Mouse (Mus musculus): ENCODE results near the gene Ndrg3. TPM values are rescaled to one million over a fixed set of nuclear protein-coding genes. Genes with fewer than 3 reads are reported as not detected.
"Not testable (repeated sequence)": the region's sequence is repeated elsewhere in the genome, so short reads cannot be mapped to it uniquely, and the experiment has no call there.

Gene Ndrg3
- polyA plus RNA-seq, 1 experiment = 41.7 TPM

DNA sequence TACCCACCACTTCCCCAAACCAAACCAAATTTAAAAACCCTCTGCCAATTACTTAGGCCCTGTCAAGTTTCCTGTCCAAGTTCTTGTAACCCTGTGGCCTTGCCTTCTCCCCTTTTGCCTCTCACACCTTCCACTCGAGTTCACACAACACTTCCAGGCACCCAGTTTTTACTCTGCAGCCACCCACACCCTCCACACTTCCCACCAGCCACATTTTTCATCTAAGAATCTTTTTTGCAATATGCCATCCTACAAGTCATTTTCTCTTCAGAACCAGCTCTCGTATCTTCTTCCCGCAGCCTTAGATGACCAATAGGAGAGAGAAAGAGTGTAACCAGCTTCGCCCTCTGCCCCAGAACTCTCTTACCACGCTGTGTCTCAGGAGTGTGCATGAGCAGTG lies 37.4 kb downstream of the Ndrg3 start:
- no peak for TF ChIP-seq CTCF (IDR thresholded peaks at IDR 0.05; ENCODE audit: insufficient read depth, low read length)
- TF ChIP-seq POLR2A (IDR thresholded peaks at IDR 0.05; ENCODE audit: borderline replicate concordance, extremely low read depth, low read depth, low read length) = no peak
- WGBS = 86% methylated on average over 5 of the region's 5 CpGs
- Histone ChIP-seq H3K4me3 (replicated peaks; ENCODE audit: extremely low read depth, low read depth, low read length) (no peak overlapping the region), H3K4me1 (ENCODE audit: control insufficient read depth, insufficient read depth, low read length) (no peaks in the 10 kb centered on the region)
- DNase-seq = no peak

DNA sequence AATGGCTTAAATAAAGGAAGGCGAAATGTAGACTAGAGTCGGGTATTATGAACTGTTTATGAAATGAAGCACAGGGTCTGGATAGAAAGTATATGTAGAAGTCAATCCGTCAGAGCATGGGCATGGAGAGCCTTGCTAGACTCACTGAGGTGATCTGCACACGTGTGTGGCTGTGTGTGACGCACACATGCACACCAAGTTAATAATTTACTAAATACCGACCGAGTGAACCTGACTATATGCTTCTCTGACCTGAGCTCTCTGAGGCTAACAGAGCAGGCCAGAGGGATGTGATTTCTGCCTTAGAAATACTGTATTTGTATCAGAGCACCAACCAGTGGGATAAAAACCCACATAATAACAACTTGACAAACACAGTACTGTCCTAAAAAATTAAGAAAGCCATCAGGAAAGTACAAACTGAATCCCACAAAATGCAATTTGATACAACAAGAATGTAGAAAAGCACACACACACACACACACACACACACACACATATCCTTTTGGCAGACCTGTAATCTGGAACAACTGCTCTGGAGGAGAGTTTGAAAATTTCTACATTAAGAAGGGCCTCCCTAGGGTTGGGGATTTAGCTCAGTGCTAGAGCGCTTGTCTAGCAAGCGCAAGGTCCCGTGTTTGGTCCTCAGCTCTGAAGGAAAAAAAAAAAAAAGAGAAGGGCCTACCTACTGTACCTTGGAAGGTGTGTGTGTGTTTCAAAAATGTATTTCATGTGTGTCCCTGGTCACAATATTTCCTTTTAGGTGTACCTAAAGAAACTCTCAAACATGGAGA lies 40.4 kb downstream of the Ndrg3 start:
- DNase-seq = no peak
- H3K4me3 ChIP-seq (replicated peaks; ENCODE audit: extremely low read depth, low read depth, low read length) = no peak overlapping the region
- no peaks in the 10 kb centered on the region for H3K4me1 ChIP-seq (ENCODE audit: control insufficient read depth, insufficient read depth, low read length)
- TF ChIP-seq CTCF (IDR thresholded peaks at IDR 0.05; ENCODE audit: insufficient read depth, low read length) = no peak
- 81% methylated on average over 10 of the region's 10 CpGs for WGBS

DNA sequence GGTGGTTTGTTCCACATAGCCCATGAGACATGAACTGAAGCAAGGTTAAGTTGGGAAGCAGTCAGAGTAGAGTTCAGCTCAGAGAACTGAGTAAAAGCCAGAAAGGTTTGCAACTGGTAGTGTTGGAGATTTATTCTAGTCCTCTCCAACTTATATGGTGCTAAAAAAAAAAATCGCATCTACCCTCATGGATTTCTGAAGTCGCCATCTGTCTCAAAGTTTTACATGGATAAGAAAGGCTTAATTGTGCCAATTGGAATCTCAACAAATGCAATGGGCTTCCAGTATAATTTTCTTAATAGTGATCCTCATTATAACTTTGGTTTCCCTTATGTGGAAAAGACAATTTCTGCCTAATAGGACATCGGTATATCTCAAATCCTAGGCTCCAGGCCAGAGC lies 41.0 kb downstream of the Ndrg3 start:
- Histone ChIP-seq H3K4me3 (replicated peaks; ENCODE audit: extremely low read depth, low read depth, low read length) (no peak overlapping the region), H3K4me1 (ENCODE audit: control insufficient read depth, insufficient read depth, low read length) (no peaks in the 10 kb centered on the region)
- no peak for DNase-seq
- WGBS = 96% methylated on average over 3 of the region's 3 CpGs
- TF ChIP-seq POLR2A (IDR thresholded peaks at IDR 0.05; ENCODE audit: borderline replicate concordance, extremely low read depth, low read depth, low read length) (no peak), CTCF (IDR thresholded peaks at IDR 0.05; ENCODE audit: insufficient read depth, low read length) (no peak)

DNA sequence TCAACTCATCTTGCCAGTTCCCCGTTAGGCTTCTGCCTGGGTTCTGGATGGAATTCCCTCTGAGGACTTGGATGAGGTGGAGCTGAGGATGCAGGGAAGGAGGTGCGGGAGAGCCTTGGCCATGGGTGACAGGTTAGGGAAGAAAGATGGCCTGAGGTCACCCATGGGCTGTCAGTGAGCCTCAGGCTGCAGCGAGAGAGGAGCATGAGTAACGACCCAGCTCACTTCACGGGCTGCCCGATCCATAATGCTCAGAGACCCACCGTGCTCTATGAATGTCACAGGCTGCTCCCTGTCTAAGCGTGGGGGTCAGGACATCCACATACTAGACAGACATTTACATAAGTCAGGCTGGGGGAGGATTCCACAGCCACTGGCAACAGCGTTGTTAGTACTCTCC lies 50.3 kb downstream of the Ndrg3 start:
- WGBS = 73% methylated on average over 9 of the region's 9 CpGs
- not testable (repeated sequence) for H3K4me3 ChIP-seq (replicated peaks; ENCODE audit: extremely low read depth, low read depth, low read length); DNase-seq; H3K4me1 ChIP-seq (ENCODE audit: control insufficient read depth, insufficient read depth, low read length)

DNA sequence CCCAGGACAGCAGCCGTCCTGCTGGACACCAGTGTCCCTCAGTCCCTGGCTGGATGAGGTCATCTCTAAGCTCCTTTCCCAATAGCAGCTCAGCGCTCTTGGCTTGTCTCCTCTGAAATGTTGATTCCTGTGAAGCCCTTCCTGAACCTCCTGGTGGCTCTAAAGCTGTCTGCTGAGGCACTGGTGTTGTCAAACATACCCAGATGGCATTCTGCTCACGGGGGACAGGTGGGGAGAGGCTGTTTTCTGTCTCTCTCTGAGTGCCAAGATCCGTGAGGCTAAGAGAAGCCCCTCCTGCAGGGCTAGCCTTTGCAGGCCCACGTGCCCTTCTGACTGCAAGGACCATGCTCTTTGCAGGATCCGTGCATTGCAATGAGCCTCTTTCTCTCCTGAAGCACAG lies 51.9 kb downstream of the Ndrg3 start:
- 73% methylated on average over 6 of the region's 6 CpGs for WGBS

DNA sequence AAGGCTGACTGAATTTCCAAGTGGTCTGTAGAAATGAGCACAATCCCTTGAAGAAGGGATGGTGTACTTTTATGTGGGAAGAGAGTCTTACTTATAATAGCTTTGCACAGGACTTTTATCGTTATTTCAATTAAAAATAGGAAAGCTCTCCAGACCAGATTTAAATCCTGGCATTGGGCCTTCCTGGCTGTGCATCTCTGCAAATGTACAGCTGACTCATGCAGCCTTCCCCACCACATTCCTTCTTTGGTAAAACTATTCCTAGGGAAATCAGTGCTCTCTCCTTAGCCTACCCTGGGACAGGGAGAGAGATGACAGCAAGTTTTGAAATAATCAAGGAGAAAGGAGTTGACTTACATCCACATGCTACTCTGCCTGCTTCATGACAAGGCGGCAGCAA lies 54.1 kb downstream of the Ndrg3 start:
- H3K4me1 ChIP-seq (ENCODE audit: control insufficient read depth, insufficient read depth, low read length) = no peaks in the 10 kb centered on the region
- WGBS = 84% methylated on average over 2 of the region's 2 CpGs
- no peak overlapping the region for H3K4me3 ChIP-seq (replicated peaks; ENCODE audit: extremely low read depth, low read depth, low read length)
- no peak for TF ChIP-seq CTCF (IDR thresholded peaks at IDR 0.05; ENCODE audit: insufficient read depth, low read length)
- TF ChIP-seq POLR2A (IDR thresholded peaks at IDR 0.05; ENCODE audit: borderline replicate concordance, extremely low read depth, low read depth, low read length) = no peak
- no peak for DNase-seq

More for the DNA sequence above, 51.9 kb downstream of the Ndrg3 start:
- H3K4me1 ChIP-seq (ENCODE audit: control insufficient read depth, insufficient read depth, low read length); DNase-seq; H3K4me3 ChIP-seq (replicated peaks; ENCODE audit: extremely low read depth, low read depth, low read length): not testable (repeated sequence)

DNA sequence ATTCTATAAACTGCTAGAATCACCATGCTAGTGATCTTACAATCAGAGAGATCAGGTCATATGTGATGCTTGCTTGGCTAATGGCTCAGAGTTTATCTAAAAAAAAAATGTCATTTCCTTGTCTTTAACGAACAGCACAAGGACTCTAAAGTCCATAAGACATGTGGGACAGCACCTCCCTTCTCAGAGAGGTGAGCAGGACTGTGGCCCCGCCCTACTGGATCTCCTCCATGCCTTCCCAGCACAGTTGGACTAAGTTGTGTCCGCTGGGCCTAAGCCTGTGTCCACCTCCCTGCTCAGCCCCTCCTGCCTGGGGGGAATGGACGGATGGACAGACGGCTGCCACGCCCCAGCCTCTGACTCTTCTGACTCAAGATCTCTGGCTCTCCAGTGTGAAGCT lies 56.9 kb downstream of the Ndrg3 start:
- no peak for DNase-seq
- no peak overlapping the region for H3K4me3 ChIP-seq (replicated peaks; ENCODE audit: extremely low read depth, low read depth, low read length)
- WGBS = 80% methylated on average over 6 of the region's 6 CpGs
- no peak for TF ChIP-seq CTCF (IDR thresholded peaks at IDR 0.05; ENCODE audit: insufficient read depth, low read length)
- no peak for TF ChIP-seq POLR2A (IDR thresholded peaks at IDR 0.05; ENCODE audit: borderline replicate concordance, extremely low read depth, low read depth, low read length)
- no peaks in the 10 kb centered on the region for H3K4me1 ChIP-seq (ENCODE audit: control insufficient read depth, insufficient read depth, low read length)

DNA sequence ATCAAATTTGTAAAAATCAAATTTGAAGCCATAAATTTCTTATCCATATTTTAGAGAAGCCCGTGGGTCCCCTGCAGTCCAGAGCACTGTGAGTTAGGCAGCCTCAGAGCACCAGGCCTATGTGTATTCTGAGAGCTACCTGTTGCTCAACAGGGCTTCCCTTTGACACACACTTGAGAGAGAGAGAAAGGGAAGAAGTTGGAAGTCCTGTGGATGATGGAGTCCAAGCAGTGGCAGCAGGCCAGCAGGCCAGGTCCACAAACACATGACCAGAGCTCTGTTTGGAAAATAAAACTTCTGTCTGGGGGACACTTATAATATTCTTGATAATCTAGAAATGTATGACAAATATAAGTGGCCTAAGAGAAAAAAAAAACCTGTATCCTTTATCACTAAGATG lies 58.4 kb downstream of the Ndrg3 start:
- H3K4me1 ChIP-seq (ENCODE audit: control insufficient read depth, insufficient read depth, low read length) = no peaks in the 10 kb centered on the region
- TF ChIP-seq CTCF (IDR thresholded peaks at IDR 0.05; ENCODE audit: insufficient read depth, low read length) = no peak
- no peak for TF ChIP-seq POLR2A (IDR thresholded peaks at IDR 0.05; ENCODE audit: borderline replicate concordance, extremely low read depth, low read depth, low read length)
- 88% methylated on average over 1 of the region's 1 CpGs for WGBS
- H3K4me3 ChIP-seq (replicated peaks; ENCODE audit: extremely low read depth, low read depth, low read length) = no peak overlapping the region
- no peak for DNase-seq

DNA sequence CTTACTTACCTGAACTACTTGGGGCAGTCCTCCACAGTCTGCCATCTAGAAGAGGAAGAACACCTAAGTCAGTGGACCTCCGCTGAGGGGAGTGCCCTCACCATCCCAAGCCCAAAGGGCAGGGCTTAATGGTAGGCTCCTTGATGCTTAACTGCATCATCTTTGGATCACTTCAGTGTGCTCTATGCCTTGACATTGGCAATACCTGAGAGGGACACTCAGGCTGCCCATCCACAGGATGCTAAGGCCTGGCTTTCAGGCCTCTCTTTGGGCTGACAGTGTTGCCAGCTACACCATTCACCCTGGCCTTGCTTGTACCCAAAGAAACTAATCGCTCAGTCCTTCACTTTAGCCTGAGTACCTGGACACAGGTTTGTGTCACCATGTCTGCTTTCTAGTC lies 60.4 kb downstream of the Ndrg3 start:
- TF ChIP-seq POLR2A (IDR thresholded peaks at IDR 0.05; ENCODE audit: borderline replicate concordance, extremely low read depth, low read depth, low read length) = no peak
- H3K4me1 ChIP-seq (ENCODE audit: control insufficient read depth, insufficient read depth, low read length) = no peaks in the 10 kb centered on the region
- no peak overlapping the region for H3K4me3 ChIP-seq (replicated peaks; ENCODE audit: extremely low read depth, low read depth, low read length)
- DNase-seq = no peak
- WGBS = 95% methylated on average over 2 of the region's 2 CpGs

DNA sequence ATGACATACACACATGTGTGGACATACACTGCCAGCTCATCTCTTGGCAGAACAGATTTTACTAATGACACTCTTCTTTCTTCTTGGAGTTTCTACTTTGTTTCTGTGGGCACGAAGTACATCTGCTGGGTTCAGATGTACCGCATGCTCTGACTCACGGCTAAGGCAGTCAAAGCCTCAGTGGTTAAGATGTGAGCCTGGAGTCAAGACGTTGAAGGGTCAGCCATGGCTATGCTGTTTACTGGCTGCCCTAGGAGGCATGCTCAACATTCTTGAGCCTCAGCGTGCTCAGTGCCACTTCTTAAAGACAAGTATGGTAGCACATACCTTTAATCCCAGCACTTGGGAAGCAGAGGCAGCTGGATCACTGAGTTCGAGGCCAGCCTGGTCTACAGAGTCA lies 61.3 kb downstream of the Ndrg3 start:
- Histone ChIP-seq H3K4me1 (ENCODE audit: control insufficient read depth, insufficient read depth, low read length) (no peaks in the 10 kb centered on the region), H3K4me3 (replicated peaks; ENCODE audit: extremely low read depth, low read depth, low read length) (no peak overlapping the region)
- TF ChIP-seq CTCF (IDR thresholded peaks at IDR 0.05; ENCODE audit: insufficient read depth, low read length) (no peak), POLR2A (IDR thresholded peaks at IDR 0.05; ENCODE audit: borderline replicate concordance, extremely low read depth, low read depth, low read length) (no peak)
- WGBS = 80% methylated on average over 6 of the region's 6 CpGs
- DNase-seq = no peak

Data from lung, adult 2 months (tissue).